Mouse (Mus musculus) ES-Bruce4 (cell line): Measurements from ENCODE around the gene Fbxo36.

ENCODE experiments used
- CTCF ChIP-seq: IDR thresholded peaks from one replicate; pipeline ENCODE4 v1.8.1; 2011; ENCODE audit warnings: low read depth, low read length
- POLR2A ChIP-seq: IDR thresholded peaks from one replicate; pipeline ENCODE4 v1.8.1; 2011; ENCODE audit warnings: low read length; ENCODE audit not compliant: insufficient read depth

GRCm38 (mm10) chr1:84860360-84861254, 21.0 kb downstream of the Fbxo36 start:
- no peak for TF ChIP-seq POLR2A
- no peak for TF ChIP-seq CTCF
